12 mouse cellular contexts compared by ENCODE assay signal in the genomic region with DNA sequence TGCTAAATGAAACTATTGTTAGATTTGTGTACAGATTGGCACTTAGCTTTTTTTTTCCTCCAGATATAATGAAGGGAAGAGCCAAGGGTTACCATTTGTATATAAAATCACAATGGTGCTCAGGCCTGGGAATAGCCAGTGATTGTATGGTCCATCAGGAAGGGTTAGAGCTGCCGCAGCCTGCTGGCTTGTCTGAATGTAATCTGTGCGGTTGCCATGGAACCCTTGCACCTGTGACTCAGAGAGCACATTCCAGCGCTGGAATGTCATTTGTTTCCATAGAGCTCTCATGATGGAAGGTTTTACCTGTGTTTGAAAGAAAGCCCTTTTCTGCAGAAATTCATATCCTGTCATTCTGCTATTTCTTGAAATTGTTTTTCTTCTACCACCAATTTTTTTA. TPM values are rescaled to one million over a fixed set of nuclear protein-coding genes. Genes with fewer than 3 reads are reported as not detected.
DNase-seq lines count a peak whose midpoint lies in the region; ATAC-seq and TF ChIP-seq lines count a peak whose summit lies in the region.
"Had no signal": no experiment of that assay in that cellular context is flagged by ENCODE, and none has a peak within 500 bp of the region (broad histone marks: within the 10 kb centered on the region; RNA-seq: fewer than 3 reads in every experiment).

No protein-coding gene starts in this region.

- no peak overlapping the region for H3K27ac ChIP-seq in midbrain, embryonic 11.5 days (ENCODE audit: low read depth, low read length)
- no peak overlapping the region for H3K27ac ChIP-seq in midbrain, embryonic 10.5 days (replicated peaks)
- H3K27ac ChIP-seq in forebrain, embryonic 12.5 days, result no peak overlapping the region
- no peak overlapping the region for H3K27ac ChIP-seq in stomach, embryonic 15.5 days
- H3K27ac ChIP-seq in heart, adult 2 months, result no peak overlapping the region
- H3K27ac ChIP-seq: embryonic facial prominence, embryonic 13.5 days had no signal

- H3K4me1 ChIP-seq in midbrain, embryonic 11.5 days (ENCODE audit: control insufficient read depth, insufficient read depth, low read length), result no peaks in the 10 kb centered on the region
- H3K4me1 ChIP-seq in midbrain, embryonic 10.5 days, result peaks cover 3% of the 10 kb centered on the region; the same call in 1 of the 2 replicates
- H3K4me1 ChIP-seq in forebrain, embryonic 12.5 days, result no peaks in the 10 kb centered on the region
- no peaks in the 10 kb centered on the region for H3K4me1 ChIP-seq in stomach, embryonic 15.5 days
- no peaks in the 10 kb centered on the region for H3K4me1 ChIP-seq in heart, adult 2 months (ENCODE audit: control insufficient read depth, insufficient read depth, low read length)
- H3K4me1 ChIP-seq: embryonic facial prominence, embryonic 13.5 days had no signal

- H3K9ac ChIP-seq in midbrain, embryonic 11.5 days (ENCODE audit: low read length), result no peak overlapping the region
- no peak overlapping the region for H3K9ac ChIP-seq in forebrain, embryonic 12.5 days
- no peak overlapping the region for H3K9ac ChIP-seq in stomach, embryonic 15.5 days
- no peak overlapping the region for H3K9ac ChIP-seq in heart, adult 2 months (ENCODE audit: low read depth, low read length)
- H3K9ac ChIP-seq: embryonic facial prominence, embryonic 13.5 days had no signal

- no peak overlapping the region for H3K4me2 ChIP-seq in midbrain, embryonic 11.5 days
- no peak overlapping the region for H3K4me2 ChIP-seq in forebrain, embryonic 12.5 days
- no peak overlapping the region for H3K4me2 ChIP-seq in stomach, embryonic 15.5 days
- H3K4me2 ChIP-seq: embryonic facial prominence, embryonic 13.5 days had no signal

- no peak overlapping the region for H3K4me3 ChIP-seq in midbrain, embryonic 11.5 days (ENCODE audit: low read depth, low read length)
- H3K4me3 ChIP-seq in midbrain, embryonic 10.5 days, result no peak overlapping the region
- no peak overlapping the region for H3K4me3 ChIP-seq in forebrain, embryonic 12.5 days (replicated peaks)
- no peak overlapping the region for H3K4me3 ChIP-seq in stomach, embryonic 15.5 days (replicated peaks)
- no peak overlapping the region for H3K4me3 ChIP-seq in heart, adult 2 months
- H3K4me3 ChIP-seq: embryonic facial prominence, embryonic 13.5 days had no signal

- TF ChIP-seq POLR2A in heart, adult 2 months (IDR thresholded peaks at IDR 0.05; ENCODE audit: insufficient read depth, low read depth, low read length), result no peak

- no peaks in the 10 kb centered on the region for H3K79me2 ChIP-seq in heart, adult 2 months (replicated peaks; ENCODE audit: control insufficient read depth, insufficient read depth, low read length)

- ATAC-seq in midbrain, embryonic 11.5 days (ENCODE audit: low FRiP score), result peak; percentile 68; the same call in 1 of the 2 replicates
- ATAC-seq in forebrain, embryonic 12.5 days (ENCODE audit: low FRiP score), result peak; percentile 81
- ATAC-seq in stomach, embryonic 15.5 days (ENCODE audit: insufficient read depth, low FRiP score, low read depth), result peak; percentile 66; the same call in 1 of the 2 replicates

- H3K27me3 ChIP-seq in midbrain, embryonic 11.5 days (ENCODE audit: control insufficient read depth, insufficient read depth, low read length), result no peaks in the 10 kb centered on the region
- H3K27me3 ChIP-seq in midbrain, embryonic 10.5 days (ENCODE audit: low read depth, poor library complexity, severe bottlenecking), result no peaks in the 10 kb centered on the region
- H3K27me3 ChIP-seq in forebrain, embryonic 12.5 days, result no peaks in the 10 kb centered on the region
- H3K27me3 ChIP-seq in stomach, embryonic 15.5 days (replicated peaks), result no peaks in the 10 kb centered on the region
- no peaks in the 10 kb centered on the region for H3K27me3 ChIP-seq in heart, adult 2 months (ENCODE audit: control insufficient read depth, insufficient read depth, low read length)
- H3K27me3 ChIP-seq: embryonic facial prominence, embryonic 13.5 days had no signal

- H3K9me3 ChIP-seq in midbrain, embryonic 11.5 days (ENCODE audit: control insufficient read depth, low read length), result no peaks in the 10 kb centered on the region
- H3K9me3 ChIP-seq in midbrain, embryonic 10.5 days (replicated peaks), result no peaks in the 10 kb centered on the region
- no peaks in the 10 kb centered on the region for H3K9me3 ChIP-seq in forebrain, embryonic 12.5 days
- H3K9me3 ChIP-seq in stomach, embryonic 15.5 days, result no peaks in the 10 kb centered on the region
- H3K9me3 ChIP-seq: embryonic facial prominence, embryonic 13.5 days had no signal

- WGBS in midbrain, embryonic 11.5 days, result 46% methylated on average over 3 of the region's 3 CpGs
- 56% methylated on average over 3 of the region's 3 CpGs for WGBS in midbrain, embryonic 10.5 days
- 32% methylated on average over 3 of the region's 3 CpGs for WGBS in forebrain, embryonic 12.5 days
- WGBS in stomach, embryonic 15.5 days, result 38% methylated on average over 3 of the region's 3 CpGs
- WGBS in heart, adult 2 months, result 55% methylated on average over 3 of the region's 3 CpGs

- no peak for DNase-seq in midbrain, embryonic 11.5 days (ENCODE audit: low spot score, missing footprints)
- DNase-seq in midbrain, embryonic 10.5 days (ENCODE audit: low spot score), result no peak
- DNase-seq in kidney, postnatal 14 days, result peak; percentile 36
- DNase-seq in urinary bladder, postnatal 10 days (ENCODE audit: low spot score), result no peak
- DNase-seq in heart, adult 2 months, result no peak
- DNase-seq in layer of hippocampus, adult 8-10 months (ENCODE audit: low spot score in 2 of 2), result no peak
- DNase-seq: gastrocnemius, postnatal 14 days had no signal

- no peak for TF ChIP-seq EP300 in heart, adult 2 months (IDR thresholded peaks at IDR 0.05; ENCODE audit: insufficient read depth, low read depth, low read length)

- H3K36me3 ChIP-seq in midbrain, embryonic 11.5 days (ENCODE audit: control insufficient read depth, insufficient read depth, low read length), result no peaks in the 10 kb centered on the region
- peaks cover 31% of the 10 kb centered on the region for H3K36me3 ChIP-seq in midbrain, embryonic 10.5 days
- H3K36me3 ChIP-seq in forebrain, embryonic 12.5 days (replicated peaks), result no peaks in the 10 kb centered on the region; the same call in 1 of the 2 replicates
- no peaks in the 10 kb centered on the region for H3K36me3 ChIP-seq in stomach, embryonic 15.5 days
- no peaks in the 10 kb centered on the region for H3K36me3 ChIP-seq in heart, adult 2 months (ENCODE audit: control insufficient read depth, insufficient read depth, low read length)

- intact Hi-C loops in heart, adult 2 months (cut with DNase I), result no loop called here

- no peak for TF ChIP-seq CTCF in heart, adult 2 months (IDR thresholded peaks at IDR 0.05)

RNA-seq across cellular contexts. Expression of a gene that starts 37.5 kb away (rescaled TPM):
- polyA plus RNA-seq in midbrain, embryonic 11.5 days (2014; fragmentation: Nextera tagmentation; extraction: Ambion mirVana), result 21.5 and 26.1 TPM in 2 replicates
- polyA plus RNA-seq in midbrain, embryonic 10.5 days (2016; fragmentation: Nextera tagmentation; extraction: Ambion mirVana), result 16.4 and 20.0 TPM in 2 replicates
- 24.9 and 27.5 TPM in 2 replicates for polyA plus RNA-seq in forebrain, embryonic 12.5 days (2016; fragmentation: Nextera tagmentation; extraction: Ambion mirVana)
- polyA plus RNA-seq in stomach, embryonic 15.5 days (2015; fragmentation: Nextera tagmentation; extraction: Ambion mirVana), result 19.4 and 21.9 TPM in 2 replicates
- 10 to 100 TPM in 1 of 2 experiments, 1 to 10 TPM in 1; 9.8 to 11.7 TPM for total RNA-seq in heart, adult 2 months (2021)
- polyA plus RNA-seq in heart, adult 2 months (2012; rRNA removed), result 8.4 and 14.9 TPM in 2 replicates
- total RNA-seq in layer of hippocampus, adult 8-10 months (2022), result 10 to 100 TPM; 53.9 to 65.3 (median 59.9) TPM

RNA-seq across cellular contexts. Expression of a gene that starts 57.0 kb away (rescaled TPM):
- 30.8 and 35.4 TPM in 2 replicates for polyA plus RNA-seq in midbrain, embryonic 11.5 days (2014; fragmentation: Nextera tagmentation; extraction: Ambion mirVana)
- 15.8 and 20.1 TPM in 2 replicates for polyA plus RNA-seq in midbrain, embryonic 10.5 days (2016; fragmentation: Nextera tagmentation; extraction: Ambion mirVana)
- polyA plus RNA-seq in forebrain, embryonic 12.5 days (2016; fragmentation: Nextera tagmentation; extraction: Ambion mirVana), result 25.9 and 28.0 TPM in 2 replicates
- 24.9 and 30.9 TPM in 2 replicates for polyA plus RNA-seq in stomach, embryonic 15.5 days (2015; fragmentation: Nextera tagmentation; extraction: Ambion mirVana)
- total RNA-seq in heart, adult 2 months (2021), result 1 to 10 TPM; 1.5 TPM
- 0.12 and 0.38 TPM in 2 replicates for polyA plus RNA-seq in heart, adult 2 months (2012; rRNA removed)
- 10 to 100 TPM; 31.6 to 39.5 (median 34.1) TPM for total RNA-seq in layer of hippocampus, adult 8-10 months (2022)
- total RNA-seq: neutrophil, adult 5-6 weeks had no signal
- polyA plus RNA-seq: liver, adult 2 months had no signal

Comparison
In these comparisons a context has a peak if more than half of its experiments do, and no peak if none do; other contexts are left out.
1. RNA of a gene that starts 57.0 kb away (polyA plus RNA-seq): 30.8 to 35.4 TPM in midbrain, embryonic 11.5 days, 25.9 to 28.0 TPM in forebrain, embryonic 12.5 days, 24.9 to 30.9 TPM in stomach, embryonic 15.5 days and 15.8 to 20.1 TPM in midbrain, embryonic 10.5 days; 0.12 to 0.38 TPM in heart, adult 2 months; every median in the first group is over 10 times any median in the second.
2. Peak in every context shown above with its lines, with median percentiles within 50 percentile points of each other: ATAC-seq.